Mouse (Mus musculus) testis, adult 2 months (tissue): ENCODE data around the gene Pdha1.

Experiments used
- CTCF ChIP-seq: fragments of 200-500 bp; IDR thresholded peaks from 2 replicates; pipeline ENCODE4 v1.5.1; 2012; ENCODE audit warnings: low read depth, mild to moderate bottlenecking, inconsistent platforms, low read length, moderate library complexity; ENCODE audit not compliant: control insufficient read depth, insufficient read depth, insufficient replicate concordance
- POLR2A ChIP-seq: fragments of 200-500 bp; IDR thresholded peaks from 2 replicates; pipeline ENCODE4 v1.6.1; 2012; ENCODE audit warnings: low read depth, mild to moderate bottlenecking, inconsistent platforms, low read length, moderate library complexity; ENCODE audit not compliant: control insufficient read depth

DNA sequence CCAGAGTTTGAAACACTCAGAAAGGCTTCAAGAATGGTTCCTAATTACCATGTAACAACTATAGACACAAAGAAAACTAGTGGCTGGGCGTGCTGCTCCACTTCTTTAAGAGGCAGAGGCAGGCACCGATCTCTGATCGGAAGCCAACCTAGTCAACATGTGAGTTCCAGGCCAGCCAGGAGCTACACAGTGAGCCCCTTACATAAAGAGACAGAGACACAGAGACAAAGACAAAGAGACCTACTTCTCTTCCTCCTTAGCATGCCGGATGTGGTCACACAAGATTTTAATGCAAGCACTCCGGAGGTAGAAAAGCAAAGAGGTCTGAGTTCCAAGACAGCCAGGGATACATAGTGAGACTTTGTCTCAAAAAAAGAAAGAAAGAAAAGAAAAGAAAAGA lies 2.1 kb downstream of the Pdha1 start:
- TF ChIP-seq CTCF (no peak), POLR2A (no peak)
